Mouse (Mus musculus) kidney, adult 8-10 months (tissue): Measurements from ENCODE around the gene Peli2.

Experiments used
- DNase-seq, 2 experiments: peaks; one replicate each; pipeline ENCODE4 v3.0.0; 2022

Gene Peli2

DNA sequence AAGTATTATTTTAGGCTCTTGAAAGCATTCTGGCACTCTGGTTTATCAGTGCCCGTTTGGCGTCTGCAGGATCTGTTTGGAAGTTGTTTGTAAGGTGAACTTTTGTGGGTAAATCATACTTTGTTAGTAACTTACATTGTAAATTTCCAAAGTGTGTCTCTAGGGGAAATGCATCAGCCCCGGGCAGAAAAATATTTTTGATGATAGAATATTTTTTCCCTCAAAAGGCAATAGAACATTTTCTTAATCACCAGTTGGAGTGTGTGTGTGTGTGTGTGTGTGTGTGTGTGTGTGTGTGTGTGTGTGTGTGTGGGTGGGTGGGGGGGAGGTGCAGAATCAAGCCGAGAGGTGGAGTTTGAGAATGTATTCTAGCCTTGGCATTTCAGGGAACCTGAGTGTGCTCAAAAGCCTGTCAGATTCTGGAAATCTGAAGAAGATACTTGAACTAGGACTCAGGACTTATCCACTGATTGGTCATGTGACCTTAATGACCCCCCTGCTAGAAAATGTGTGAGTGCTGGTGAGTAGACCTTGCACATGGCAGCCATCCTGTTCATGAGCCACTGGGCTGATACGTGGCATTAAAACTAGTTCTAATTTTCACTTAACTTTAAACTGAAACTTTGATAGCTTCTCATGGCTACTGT is 33.4 kb downstream of the Peli2 start:
- no peak for DNase-seq

DNA sequence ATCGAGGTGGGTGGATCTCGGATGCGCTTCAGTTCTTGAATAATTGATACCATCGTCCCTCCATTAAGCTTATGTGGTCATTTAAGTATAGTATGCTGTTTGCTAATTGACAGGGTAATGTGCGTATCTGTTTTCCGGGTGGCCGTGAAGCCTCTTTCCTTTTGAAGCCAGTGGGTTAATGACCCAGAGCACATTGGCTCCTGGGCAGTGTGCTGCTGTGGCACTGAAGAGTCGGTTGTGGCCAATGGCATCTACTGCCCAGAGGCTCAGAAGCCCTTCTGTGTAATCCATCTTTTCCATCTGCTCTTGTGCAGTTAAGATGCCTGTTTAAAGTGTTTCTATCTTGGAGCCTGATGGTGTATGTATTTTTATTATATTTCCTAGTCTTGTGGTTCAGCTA is 34.0 kb downstream of the Peli2 start:
- no peak for DNase-seq

DNA sequence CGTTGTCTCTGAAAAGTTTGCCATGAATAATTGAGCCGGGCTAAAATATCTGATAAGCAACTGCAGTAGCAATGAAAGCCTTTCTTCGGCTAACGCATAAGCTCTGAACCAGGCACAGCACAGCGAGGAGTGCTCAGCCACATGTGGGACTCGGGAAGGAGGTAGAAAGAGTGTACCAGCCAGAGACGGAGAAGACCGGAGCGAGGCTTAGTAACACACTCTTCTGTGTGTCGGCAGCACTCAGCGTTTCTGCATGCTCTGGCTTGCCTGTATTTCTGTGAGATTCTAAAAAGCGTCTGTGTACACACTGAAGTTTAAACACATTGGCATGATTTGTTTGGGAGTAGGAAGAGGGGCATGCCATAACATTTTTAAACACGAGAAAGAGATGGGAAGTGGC is 34.5 kb downstream of the Peli2 start:
- DNase-seq: no peak

DNA sequence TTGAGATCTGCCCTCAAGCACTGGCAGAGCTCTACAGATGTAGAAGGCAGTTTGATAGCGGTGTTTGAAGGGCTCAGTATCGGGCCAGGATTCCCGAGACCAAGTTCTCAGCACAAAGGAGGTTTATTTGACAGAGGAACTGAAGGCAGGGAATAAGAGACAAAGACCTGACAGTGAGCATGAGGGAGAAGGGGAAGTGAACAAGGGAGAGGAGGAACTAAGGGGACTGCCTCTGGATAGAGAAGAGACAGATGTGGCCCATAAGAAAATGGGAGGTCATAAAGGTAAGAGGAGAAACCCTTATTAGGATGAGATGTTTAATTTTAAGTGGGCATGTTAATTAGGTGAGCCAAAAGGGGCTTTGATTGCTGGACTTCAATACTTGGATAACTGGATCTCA is 36.5 kb downstream of the Peli2 start:
- no peak for DNase-seq

DNA sequence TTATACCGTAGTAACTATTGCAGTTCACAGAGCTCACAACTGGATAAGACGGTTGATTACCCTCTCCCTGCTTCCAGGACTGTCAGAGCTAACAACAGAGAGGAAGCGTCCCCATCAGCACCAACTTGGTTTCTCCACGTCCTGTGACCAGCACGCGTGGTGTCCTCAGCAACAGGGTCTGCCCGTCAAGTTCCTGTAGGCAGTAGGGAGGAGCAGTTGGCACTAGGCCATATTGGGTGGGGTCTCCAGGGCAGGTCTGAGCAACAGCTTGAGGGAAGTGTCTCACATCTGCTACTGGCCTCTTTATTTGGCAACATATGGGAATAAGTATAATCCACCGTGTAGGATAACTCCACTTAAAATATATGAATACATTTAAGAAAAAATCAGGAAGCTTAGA is 37.2 kb downstream of the Peli2 start:
- DNase-seq: no peak

DNA sequence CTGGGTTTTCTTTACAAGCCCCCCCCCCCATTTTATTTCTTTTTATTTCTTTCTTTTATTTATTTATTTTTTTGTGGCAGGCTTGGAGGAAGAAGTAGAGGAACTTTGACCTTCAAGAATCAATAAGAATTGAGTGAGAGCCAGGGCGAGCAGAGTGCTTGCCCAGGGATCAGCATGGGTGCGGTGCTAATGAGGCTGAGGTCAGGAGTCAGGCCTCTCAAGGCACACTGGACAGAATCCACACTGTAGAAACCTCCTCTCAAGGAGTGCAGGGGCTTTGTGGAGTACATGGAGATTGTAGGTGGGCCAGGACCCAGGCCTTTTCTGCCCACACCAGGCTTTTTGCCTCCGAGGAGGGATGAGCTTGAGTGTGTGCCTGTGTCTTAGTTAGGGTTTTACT is 38.8 kb downstream of the Peli2 start:
- peak in 1 of 2 experiments; percentile 26 for DNase-seq

DNA sequence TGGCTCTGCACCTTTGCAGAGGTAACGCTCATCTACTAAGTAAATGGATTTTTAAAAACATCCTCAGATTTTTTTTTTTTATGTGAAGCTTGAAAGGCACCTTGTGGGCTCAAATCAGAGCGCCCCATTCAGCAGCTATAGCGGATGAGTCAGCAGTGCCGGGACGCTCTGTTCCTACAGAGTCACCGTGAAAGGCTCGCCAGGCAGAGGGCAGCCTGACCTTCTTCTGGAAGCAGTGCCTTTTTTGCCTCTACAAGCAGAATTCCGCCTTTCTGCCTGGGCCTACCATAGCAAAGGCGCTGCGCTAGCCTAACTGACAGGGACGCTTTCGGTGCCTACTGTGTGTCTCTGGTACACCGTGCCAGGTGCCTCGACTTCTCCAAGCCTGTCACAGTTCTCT is 41.8 kb downstream of the Peli2 start:
- peak; percentile 43 to 66 for DNase-seq

DNA sequence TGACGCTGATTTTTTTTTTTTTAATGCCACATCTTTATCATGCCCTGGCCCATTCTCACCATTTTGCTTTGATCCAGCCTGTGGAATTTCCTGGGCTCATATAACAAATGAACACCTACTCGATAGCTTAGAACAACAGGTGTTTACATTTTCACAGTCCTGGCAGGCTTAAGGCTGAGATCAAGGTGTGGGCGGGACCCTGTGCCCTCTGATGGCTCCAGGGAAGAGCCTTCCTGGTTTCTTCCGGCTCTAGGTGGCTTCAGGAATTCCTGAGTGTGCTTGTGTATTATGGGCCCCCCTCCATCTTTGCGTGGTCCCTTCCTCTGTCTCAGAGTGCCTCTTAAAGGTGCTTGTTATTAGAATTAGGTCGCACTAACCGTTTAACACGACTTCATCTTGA is 44.3 kb downstream of the Peli2 start:
- no peak for DNase-seq

DNA sequence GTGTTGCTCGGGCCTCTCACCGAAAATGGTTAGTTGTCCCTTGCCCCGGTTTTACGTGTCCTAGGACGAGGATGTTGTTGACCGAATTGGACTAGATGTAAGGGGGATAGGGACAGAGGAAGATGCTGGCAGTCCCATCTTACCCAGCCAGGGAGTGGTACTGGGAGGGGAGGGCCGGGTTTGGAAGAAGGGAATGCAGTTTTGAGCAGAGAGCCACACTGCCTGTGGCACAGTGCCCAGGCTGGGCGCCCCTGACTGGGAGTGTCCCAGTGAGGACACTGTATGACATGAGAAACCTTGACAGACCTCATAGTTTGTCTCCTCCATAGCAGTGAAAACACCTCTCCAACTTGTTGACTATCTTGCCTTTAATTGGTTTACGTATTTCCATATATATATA is 45.8 kb downstream of the Peli2 start:
- no peak for DNase-seq

DNA sequence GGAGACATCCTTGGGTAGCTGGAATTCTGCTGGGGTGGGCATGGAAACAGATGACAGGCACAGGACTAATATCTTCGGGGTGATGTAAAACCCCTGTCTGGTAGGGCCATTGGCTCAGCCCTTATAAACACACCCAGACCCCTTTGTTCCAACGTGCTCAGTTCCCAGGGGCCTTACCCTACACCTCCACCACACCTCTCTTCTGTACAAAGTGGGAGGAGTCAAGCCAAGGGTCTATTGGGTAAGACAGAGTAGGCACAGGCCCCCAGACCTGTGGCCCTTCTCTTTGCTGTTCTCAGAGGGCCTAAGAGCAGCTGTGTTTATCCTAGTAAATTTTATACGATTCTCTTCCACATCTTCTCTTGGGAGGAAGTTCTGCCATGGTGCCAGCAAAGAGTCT is 46.4 kb downstream of the Peli2 start:
- DNase-seq: no peak

DNA sequence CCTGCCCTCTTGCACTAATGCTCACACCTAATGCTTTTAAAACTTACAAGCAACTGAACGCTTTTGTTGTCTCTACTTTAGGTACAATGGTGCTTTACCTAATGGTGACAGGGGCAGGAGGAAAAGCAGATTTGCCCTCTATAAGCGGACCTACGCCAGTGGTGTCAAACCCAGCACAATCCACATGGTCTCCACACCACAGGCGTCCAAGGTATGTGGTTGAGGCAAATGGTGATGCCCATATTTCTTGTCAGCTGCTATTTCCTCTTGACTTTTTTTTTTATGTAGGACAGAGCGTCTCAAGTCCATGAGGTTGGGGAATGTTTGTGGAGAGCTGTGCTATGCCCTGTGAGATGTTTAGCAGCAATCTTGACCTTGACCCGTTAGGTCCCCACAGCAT is 47.5 kb downstream of the Peli2 start:
- no peak for DNase-seq

DNA sequence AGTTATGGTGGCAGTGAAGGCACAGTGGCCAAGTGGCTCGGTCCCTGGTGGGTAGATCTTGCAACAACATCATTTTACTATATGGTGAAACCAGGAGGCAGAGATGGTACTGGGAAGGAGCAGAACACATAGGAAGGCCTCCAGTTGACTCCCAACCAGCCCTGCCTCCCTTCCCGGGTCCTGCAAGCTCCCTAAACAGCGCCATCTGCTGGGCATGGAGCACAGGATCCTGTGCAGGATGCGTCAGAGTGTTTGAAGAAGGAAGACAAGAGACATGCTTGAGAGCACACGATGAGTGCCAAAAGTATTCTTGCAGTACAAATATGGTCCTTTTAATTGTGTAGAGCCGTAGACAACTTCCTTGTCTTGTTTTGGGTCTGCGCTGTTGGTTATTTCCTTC is 49.3 kb downstream of the Peli2 start:
- DNase-seq: peak; percentile 42 to 65

DNA sequence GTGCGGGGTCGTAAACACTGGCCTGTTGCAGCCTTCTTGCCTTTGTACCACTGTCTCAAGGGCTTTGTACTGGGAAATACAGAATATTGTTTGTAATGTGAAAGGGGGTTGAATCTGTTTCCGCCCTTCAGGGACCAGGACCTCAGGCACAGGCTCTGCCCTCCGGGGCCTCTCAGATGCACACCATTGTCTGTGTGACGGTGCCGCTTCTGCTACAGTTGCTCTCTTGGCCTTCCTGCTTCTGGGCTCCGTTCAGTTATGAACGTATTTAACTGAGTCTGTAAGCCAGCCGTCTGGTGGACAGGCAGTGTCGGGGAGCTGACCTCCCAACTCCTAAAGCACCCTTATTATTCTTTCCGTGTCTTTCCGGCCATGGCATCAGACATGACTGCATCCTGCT is 50.6 kb downstream of the Peli2 start:
- DNase-seq: no peak

DNA sequence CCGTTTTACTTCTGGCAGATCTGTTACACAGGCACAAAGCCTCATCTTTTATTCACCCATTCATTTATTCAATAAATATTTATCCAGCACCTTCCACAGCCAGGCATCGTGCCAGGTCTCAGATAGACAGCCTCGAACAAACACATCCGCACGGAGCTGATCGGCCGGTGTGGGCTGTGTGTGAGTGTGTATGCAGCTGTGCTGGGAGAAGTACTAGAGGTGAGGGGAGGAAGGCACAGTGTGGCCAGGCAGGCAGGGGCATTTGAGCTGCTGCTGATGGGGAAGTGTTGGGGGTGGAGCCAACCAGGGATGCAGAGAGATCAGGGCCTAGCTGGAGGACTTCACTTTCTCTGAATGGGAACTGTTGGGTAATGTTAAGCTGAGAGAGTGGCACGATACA is 51.4 kb downstream of the Peli2 start:
- no peak for DNase-seq

DNA sequence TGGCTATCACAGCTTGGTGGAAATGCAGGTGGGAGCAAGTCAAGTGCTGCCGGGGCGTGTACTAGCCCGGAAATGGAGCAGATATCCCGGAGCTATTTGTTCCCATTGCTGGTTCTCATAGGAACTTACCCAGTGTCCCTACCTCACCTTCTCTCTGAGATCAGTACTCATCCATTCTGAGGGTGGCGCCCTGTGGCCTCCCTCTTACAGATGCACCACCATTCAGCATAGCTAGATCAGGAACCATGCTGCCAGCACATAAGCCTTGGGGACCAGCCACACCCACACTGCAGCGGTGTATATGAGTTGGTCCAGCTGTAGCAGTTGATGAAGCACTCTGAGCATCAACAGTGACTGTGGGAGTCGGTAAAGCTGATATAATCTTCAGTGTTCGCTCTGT is 52.3 kb downstream of the Peli2 start:
- DNase-seq: no peak

DNA sequence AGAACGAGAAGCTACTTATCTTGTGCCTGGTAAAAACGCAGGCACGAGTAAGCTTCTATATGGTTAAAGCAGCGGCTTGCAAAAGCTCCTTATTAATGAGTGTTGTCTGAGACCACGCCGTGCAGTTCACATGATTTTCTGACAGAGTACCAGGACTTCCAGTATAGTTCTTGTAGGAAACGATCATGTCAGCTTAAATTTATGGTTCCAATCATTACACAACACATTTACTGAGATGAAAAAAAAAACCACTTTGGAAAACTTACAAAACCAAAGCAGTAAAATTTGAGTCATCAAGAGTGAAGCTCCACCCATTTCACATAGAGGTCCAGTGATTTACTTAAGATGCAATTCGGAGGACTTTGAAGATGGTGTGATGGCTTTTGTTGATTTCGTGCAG is 53.2 kb downstream of the Peli2 start:
- DNase-seq: no peak

DNA sequence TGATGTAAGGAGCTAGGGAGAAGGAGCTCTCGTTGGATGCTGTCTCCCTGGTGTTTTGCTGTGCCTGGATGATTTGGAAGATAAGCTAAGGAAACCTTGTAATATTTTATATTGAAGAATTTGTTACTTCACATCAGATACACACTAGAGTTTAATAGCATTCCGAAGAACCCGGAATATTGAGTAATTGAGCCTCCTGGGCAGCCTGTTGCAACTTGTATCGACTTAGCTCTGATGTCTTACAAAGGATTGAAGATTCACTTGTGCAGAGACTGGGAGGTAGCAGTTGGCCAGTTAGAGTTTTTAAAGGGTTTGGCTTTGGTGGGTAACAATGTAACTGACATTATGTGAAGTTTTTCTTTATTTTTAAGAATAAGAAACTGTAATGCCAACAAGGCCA is 53.7 kb downstream of the Peli2 start:
- DNase-seq: no peak

DNA sequence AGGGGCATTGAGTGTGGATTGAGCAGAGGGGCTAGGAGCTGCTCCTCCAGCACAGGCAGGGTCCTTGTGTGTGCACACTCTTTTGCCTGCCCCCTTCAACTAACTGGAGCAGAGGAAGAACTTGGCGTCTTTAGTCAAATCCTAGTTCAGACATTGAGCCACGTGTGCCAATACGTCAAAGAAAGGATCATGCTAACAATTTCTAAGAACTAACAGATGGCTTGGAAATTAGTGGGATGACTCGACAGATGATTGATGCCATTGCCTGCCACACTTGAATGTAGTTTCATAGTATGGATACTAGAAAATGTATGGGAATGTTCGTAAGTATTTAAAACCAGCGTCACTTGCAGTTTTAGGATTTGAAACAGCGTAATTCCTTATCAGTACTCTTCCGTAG is 54.5 kb downstream of the Peli2 start:
- no peak for DNase-seq

DNA sequence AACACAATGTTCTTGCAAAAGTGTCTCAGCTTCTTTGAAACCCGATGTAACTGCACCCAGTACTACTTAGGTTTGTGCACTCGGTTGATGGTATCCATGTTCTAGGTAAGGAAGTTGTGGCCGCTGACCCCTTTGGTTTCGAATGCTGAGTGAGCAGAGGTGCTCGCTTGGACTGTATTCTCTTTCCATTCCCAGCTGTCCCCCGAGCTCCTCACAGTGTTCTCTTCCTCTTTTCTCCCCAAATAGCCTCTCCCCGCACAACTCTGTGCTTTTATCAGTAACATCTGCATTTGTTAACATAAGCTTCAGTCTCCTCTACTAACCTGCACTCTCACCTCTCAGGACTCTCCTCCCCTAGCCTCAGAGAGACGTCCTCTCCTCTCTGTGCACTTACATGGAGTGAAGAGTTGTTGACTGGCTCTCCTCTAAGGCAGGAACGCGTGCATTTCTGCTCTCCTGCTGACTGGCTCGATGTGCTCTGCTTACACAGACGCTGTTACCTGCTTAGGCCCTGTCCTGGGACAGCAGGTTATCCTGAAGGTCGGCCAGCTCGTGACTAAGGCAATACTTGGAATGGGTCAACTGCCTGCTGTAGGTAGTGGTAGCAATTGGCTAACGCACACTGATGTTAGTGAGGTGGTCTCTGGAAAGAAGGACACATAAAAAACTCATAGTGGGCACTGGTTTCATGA is 57.8 kb downstream of the Peli2 start:
- DNase-seq: no peak

DNA sequence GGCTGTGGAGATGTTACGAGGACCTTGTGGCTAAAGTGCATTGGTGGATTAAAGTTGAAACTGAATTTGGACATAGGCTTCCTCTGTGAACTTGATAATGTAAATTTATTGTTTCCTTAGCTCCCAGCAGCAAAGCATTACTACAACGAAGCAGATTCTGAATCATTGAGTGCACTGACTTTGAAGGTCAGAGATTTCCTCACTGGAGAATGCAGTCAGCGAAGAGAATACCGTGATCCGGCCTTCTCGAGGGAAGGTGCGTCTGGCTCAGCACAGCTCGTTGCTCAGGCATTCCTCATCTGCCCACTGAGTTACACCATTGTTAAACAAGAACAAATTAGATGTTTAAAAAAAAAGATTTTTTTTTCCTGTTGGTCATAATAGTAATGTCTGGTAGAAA is 58.4 kb downstream of the Peli2 start:
- no peak for DNase-seq

DNA sequence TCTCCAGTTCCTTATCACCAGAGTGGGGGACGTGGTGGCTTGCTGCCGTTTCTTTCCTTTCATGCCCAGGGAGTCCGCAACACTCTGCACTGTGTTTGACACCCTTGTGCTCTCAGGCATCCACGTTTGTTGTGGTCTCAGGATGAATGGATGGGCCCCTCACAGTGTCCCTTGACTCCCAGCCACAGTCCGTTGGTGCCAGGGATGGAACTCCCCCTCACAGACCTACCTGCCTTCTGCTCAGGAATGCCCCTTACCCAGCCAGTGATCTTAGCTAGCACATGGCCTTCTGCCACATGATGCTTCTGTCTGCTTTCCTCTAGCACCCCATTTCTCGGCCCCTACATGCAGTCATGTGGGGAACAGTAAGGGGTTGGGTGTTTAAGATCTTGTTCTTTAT is 65.7 kb downstream of the Peli2 start:
- DNase-seq: no peak

DNA sequence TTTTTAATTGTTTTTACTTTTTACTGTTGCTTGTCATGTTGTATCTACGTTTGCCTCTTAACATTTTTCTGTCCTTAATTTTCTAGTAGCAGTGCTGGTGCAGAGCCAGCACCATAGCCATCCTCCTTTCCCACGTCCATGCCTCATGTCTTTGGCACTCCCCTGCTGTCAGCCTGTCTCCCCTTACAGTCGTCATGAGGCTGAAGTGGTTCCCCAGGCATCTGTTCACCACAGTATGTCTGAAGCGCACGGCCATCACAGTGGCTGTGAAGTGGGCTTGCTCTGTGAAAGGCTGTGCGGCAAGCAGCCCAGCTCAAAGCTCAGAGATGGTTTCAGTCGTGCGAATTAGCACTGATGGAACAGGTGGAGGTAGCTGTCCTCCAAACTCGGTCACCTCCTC is 66.5 kb downstream of the Peli2 start:
- DNase-seq: no peak

DNA sequence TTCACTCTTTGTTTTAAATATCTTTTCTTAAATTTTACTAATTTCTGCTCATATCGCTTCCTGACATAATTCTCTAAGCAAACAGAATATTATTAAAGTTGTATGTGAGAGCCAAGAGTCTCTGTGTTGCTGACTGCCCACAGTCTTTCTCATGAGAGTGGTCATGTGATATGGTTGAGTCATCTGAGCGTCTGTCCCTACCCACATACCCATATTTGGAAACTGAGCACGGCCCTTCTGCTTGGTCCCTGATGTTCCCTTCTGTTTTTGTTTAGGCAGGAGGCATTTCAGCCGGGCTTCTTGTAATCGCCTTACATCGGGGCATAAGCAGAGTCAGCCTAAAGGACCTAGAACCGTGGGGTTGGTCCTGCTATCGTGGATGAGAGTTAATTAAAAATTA is 68.7 kb downstream of the Peli2 start:
- no peak for DNase-seq

DNA sequence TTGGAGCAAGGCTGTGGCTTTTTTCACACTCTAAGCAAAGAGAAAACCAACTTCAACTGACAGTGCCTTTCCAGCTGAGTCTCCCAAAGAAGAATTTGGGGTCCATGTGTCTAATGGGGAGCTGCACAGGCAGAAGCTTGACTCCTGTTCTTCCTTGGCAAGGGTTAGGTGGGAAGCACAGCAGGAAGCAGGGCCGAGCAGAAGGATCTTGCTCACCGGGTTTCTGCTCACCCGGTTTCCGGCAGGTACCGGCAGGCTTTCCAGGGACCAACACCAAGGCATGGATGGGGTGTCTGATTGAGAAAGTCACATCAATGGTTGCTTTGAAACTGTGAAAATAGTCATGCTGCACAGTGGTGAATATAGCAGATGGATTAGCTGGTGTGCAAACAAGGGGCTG is 70.3 kb downstream of the Peli2 start:
- no peak for DNase-seq

DNA sequence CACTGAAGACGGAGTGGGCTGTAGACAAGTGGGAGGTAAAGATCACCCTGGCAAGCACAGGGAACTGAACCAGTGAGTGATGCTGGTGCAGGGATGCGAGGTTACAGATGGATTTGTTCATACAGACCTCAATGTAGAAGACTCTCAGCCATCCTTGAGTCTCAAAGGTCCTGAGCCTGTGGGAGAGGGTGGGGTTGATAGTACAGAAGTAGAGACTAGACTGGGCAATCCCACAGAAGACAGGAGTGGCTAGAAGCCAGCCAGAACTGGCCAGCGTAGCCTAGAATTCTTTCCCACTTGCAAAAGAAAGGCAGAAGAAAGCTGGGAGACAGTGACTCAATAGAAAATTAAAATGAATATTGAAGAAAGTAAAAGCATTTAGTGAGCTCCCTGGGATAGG is 71.3 kb downstream of the Peli2 start:
- no peak for DNase-seq
